In genomic region chr6:119417821-119418220, GRCm38 (mm10) we compare ENCODE assay signal across 10 mouse cellular contexts. TPM values are rescaled to one million over a fixed set of nuclear protein-coding genes. Genes with fewer than 3 reads are reported as not detected.
DNase-seq lines count a peak whose midpoint lies in the region; ATAC-seq and TF ChIP-seq lines count a peak whose summit lies in the region.
"Had no signal": no experiment of that assay in that cellular context is flagged by ENCODE, and none has a peak within 500 bp of the region (broad histone marks: within the 10 kb centered on the region; RNA-seq: fewer than 3 reads in every experiment).

No protein-coding gene starts in this region.

- DNase-seq in heart, adult 2 months = no peak
- no peak for DNase-seq in heart, postnatal 25 days (ENCODE audit: low spot score)
- no peak for DNase-seq in liver, embryonic 11.5 days (ENCODE audit: low spot score)
- no peak for DNase-seq in liver, postnatal 0 days
- DNase-seq in Muller cell, postnatal 12 days (ENCODE audit: inconsistent ontology term) = no peak
- DNase-seq: cerebellum, postnatal 14 days; left cerebral cortex, postnatal 4 days had no signal

- ATAC-seq in liver, embryonic 11.5 days (replicated peaks; ENCODE audit: low FRiP score) = 0 out of 2 replicates have a peak, but pooled peaks have one; percentile 13
- ATAC-seq in liver, postnatal 0 days = no peak
- no peak for ATAC-seq in intestine, embryonic 15.5 days
- no peak for ATAC-seq in monocyte, adult 5-6 weeks (replicated peaks; ENCODE audit: insufficient number of reproducible peaks, low FRiP score, low TSS enrichment, poor library complexity, severe bottlenecking)

- H3K27ac ChIP-seq in heart, adult 2 months = peak overlapping the region; percentile 94
- H3K27ac ChIP-seq in liver, embryonic 11.5 days (ENCODE audit: low read depth, low read length) = no peak overlapping the region
- no peak overlapping the region for H3K27ac ChIP-seq in liver, postnatal 0 days (ENCODE audit: low read depth)
- H3K27ac ChIP-seq in ES-Bruce4 (ENCODE audit: insufficient read depth, low read length) = peak overlapping the region; percentile 94
- 0 out of 2 replicates have a peak overlapping the region, but pooled peaks have one; percentile 23 for H3K27ac ChIP-seq in intestine, embryonic 15.5 days

- H3K4me1 ChIP-seq in heart, adult 2 months (ENCODE audit: control insufficient read depth, insufficient read depth, low read length) = peaks cover 14% of the 10 kb centered on the region
- H3K4me1 ChIP-seq in liver, embryonic 11.5 days (replicated peaks; ENCODE audit: control insufficient read depth, insufficient read depth, low read length) = no peaks in the 10 kb centered on the region
- peaks cover 31% of the 10 kb centered on the region for H3K4me1 ChIP-seq in liver, postnatal 0 days (ENCODE audit: insufficient read depth)
- H3K4me1 ChIP-seq in ES-Bruce4 (ENCODE audit: control insufficient read depth, insufficient read depth, low read length) = peaks cover 4% of the 10 kb centered on the region
- peaks cover 2% of the 10 kb centered on the region; the same call in 1 of the 2 replicates for H3K4me1 ChIP-seq in intestine, embryonic 15.5 days (replicated peaks)

- no peak overlapping the region for H3K4me3 ChIP-seq in heart, adult 2 months
- no peak overlapping the region for H3K4me3 ChIP-seq in liver, embryonic 11.5 days (ENCODE audit: low read depth, low read length)
- no peak overlapping the region for H3K4me3 ChIP-seq in liver, postnatal 0 days (ENCODE audit: low read depth, low read length)
- H3K4me3 ChIP-seq in ES-Bruce4 (ENCODE audit: low read depth, low read length) = peak overlapping the region; percentile 11
- no peak overlapping the region for H3K4me3 ChIP-seq in intestine, embryonic 15.5 days (replicated peaks)

- no peaks in the 10 kb centered on the region for H3K27me3 ChIP-seq in heart, adult 2 months (ENCODE audit: control insufficient read depth, insufficient read depth, low read length)
- no peaks in the 10 kb centered on the region for H3K27me3 ChIP-seq in liver, embryonic 11.5 days (replicated peaks; ENCODE audit: control insufficient read depth, insufficient read depth, low read length)
- no peaks in the 10 kb centered on the region for H3K27me3 ChIP-seq in liver, postnatal 0 days (ENCODE audit: insufficient read depth, low read length)
- no peaks in the 10 kb centered on the region for H3K27me3 ChIP-seq in ES-Bruce4 (ENCODE audit: control insufficient read depth, insufficient read depth, low read length, poor library complexity, severe bottlenecking)
- no peaks in the 10 kb centered on the region for H3K27me3 ChIP-seq in intestine, embryonic 15.5 days (replicated peaks)

- H3K79me2 ChIP-seq in heart, adult 2 months (replicated peaks; ENCODE audit: control insufficient read depth, insufficient read depth, low read length) = no peaks in the 10 kb centered on the region; the same call in 1 of the 2 replicates

- no peak for TF ChIP-seq EP300 in heart, adult 2 months (IDR thresholded peaks at IDR 0.05; ENCODE audit: insufficient read depth, low read depth, low read length)
- TF ChIP-seq EP300 in liver, postnatal 0 days (IDR thresholded peaks at IDR 0.05; ENCODE audit: low read depth) = no peak
- TF ChIP-seq EP300 in ES-Bruce4 (IDR thresholded peaks at IDR 0.05; ENCODE audit: insufficient read depth, low read depth, low read length) = no peak

- no peak overlapping the region; the same call in 1 of the 2 replicates for H3K4me2 ChIP-seq in liver, embryonic 11.5 days
- no peak overlapping the region for H3K4me2 ChIP-seq in liver, postnatal 0 days (ENCODE audit: low read depth, low read length)
- no peak overlapping the region for H3K4me2 ChIP-seq in intestine, embryonic 15.5 days (replicated peaks)

- no peak for TF ChIP-seq CTCF in heart, adult 2 months (IDR thresholded peaks at IDR 0.05)
- no peak for TF ChIP-seq CTCF in liver, postnatal 0 days (IDR thresholded peaks at IDR 0.05; ENCODE audit: low read depth)
- TF ChIP-seq CTCF in ES-Bruce4 (IDR thresholded peaks at IDR 0.05; ENCODE audit: low read depth, low read length) = no peak

- no peak overlapping the region for H3K9ac ChIP-seq in heart, adult 2 months (ENCODE audit: low read depth, low read length)
- no peak overlapping the region for H3K9ac ChIP-seq in liver, embryonic 11.5 days (ENCODE audit: low read depth, low read length)
- no peak overlapping the region for H3K9ac ChIP-seq in liver, postnatal 0 days (replicated peaks)
- no peak overlapping the region for H3K9ac ChIP-seq in ES-Bruce4 (ENCODE audit: low read depth, poor library complexity, severe bottlenecking)
- no peak overlapping the region for H3K9ac ChIP-seq in intestine, embryonic 15.5 days

- intact Hi-C loops in heart, adult 2 months (cut with DNase I) = no loop called here
- intact Hi-C loops in heart, postnatal 25 days (cut with DNase I) = no loop called here

- 70% methylated on average over 7 of the region's 7 CpGs for WGBS in heart, adult 2 months
- WGBS in liver, embryonic 11.5 days = 73% methylated on average over 7 of the region's 7 CpGs
- 64% methylated on average over 7 of the region's 7 CpGs for WGBS in liver, postnatal 0 days (ENCODE audit: insufficient replicate concordance)
- 75% methylated on average over 7 of the region's 7 CpGs for WGBS in intestine, embryonic 15.5 days

- no peaks in the 10 kb centered on the region for H3K36me3 ChIP-seq in heart, adult 2 months (ENCODE audit: control insufficient read depth, insufficient read depth, low read length)
- no peaks in the 10 kb centered on the region for H3K36me3 ChIP-seq in liver, embryonic 11.5 days (ENCODE audit: control insufficient read depth, insufficient read depth, low read length)
- 0 out of 2 replicates have a peak, but pooled peaks cover 2% of the 10 kb centered on the region for H3K36me3 ChIP-seq in liver, postnatal 0 days (replicated peaks; ENCODE audit: insufficient read depth, low read length)
- no peaks in the 10 kb centered on the region for H3K36me3 ChIP-seq in ES-Bruce4 (ENCODE audit: control insufficient read depth, insufficient read depth, low read length, poor library complexity, severe bottlenecking)
- H3K36me3 ChIP-seq in intestine, embryonic 15.5 days = no peaks in the 10 kb centered on the region

- H3K9me3 ChIP-seq in liver, embryonic 11.5 days (ENCODE audit: control insufficient read depth, low read length) = no peaks in the 10 kb centered on the region
- H3K9me3 ChIP-seq in liver, postnatal 0 days (ENCODE audit: low read length) = no peaks in the 10 kb centered on the region
- no peaks in the 10 kb centered on the region for H3K9me3 ChIP-seq in ES-Bruce4 (replicated peaks; ENCODE audit: control insufficient read depth, insufficient read depth, low read length, poor library complexity, severe bottlenecking)
- H3K9me3 ChIP-seq in intestine, embryonic 15.5 days = no peaks in the 10 kb centered on the region

- no peak for TF ChIP-seq POLR2A in heart, adult 2 months (IDR thresholded peaks at IDR 0.05; ENCODE audit: insufficient read depth, low read depth, low read length)
- no peak for TF ChIP-seq POLR2A in ES-Bruce4 (IDR thresholded peaks at IDR 0.05; ENCODE audit: insufficient read depth, low read length)

RNA-seq across cellular contexts. Expression of gene Adipor2, which starts 0.3 kb away (rescaled TPM):
- total RNA-seq in heart, adult 2 months (2021) = 10 to 100 TPM; 62.7 to 63.6 TPM
- 57.0 and 72.2 TPM in 2 replicates for polyA plus RNA-seq in heart, adult 2 months (2012; rRNA removed)
- 10 to 100 TPM; 56.1 to 58.0 TPM for total RNA-seq in heart, postnatal 25 days (2021)
- 15.8 and 16.5 TPM in 2 replicates for polyA plus RNA-seq in liver, embryonic 11.5 days (2014; fragmentation: Nextera tagmentation; extraction: Ambion mirVana)
- 53.9 and 58.6 TPM in 2 replicates for polyA plus RNA-seq in liver, postnatal 0 days (2015; fragmentation: Nextera tagmentation; extraction: Ambion mirVana)
- polyA plus RNA-seq in ES-Bruce4 (2011; ENCODE audit: insufficient read depth, insufficient read length, low read depth, missing spikeins) = 104 and 111 TPM in 2 replicates
- 101 and 111 TPM in 2 replicates for polyA plus RNA-seq in intestine, embryonic 15.5 days (2015; fragmentation: Nextera tagmentation; extraction: Ambion mirVana)
- 117 to 140 TPM (median 127 TPM) in 3 replicates for total RNA-seq in monocyte, adult 5-6 weeks (2017)

Comparison
In these comparisons a context has a peak if more than half of its experiments do, and no peak if none do; other contexts are left out.
1. H3K27ac ChIP-seq: peak in heart, adult 2 months (single experiment), ES-Bruce4 (single experiment) and intestine, embryonic 15.5 days (single experiment); none in liver, embryonic 11.5 days (single experiment) and liver, postnatal 0 days (single experiment).